Mouse (Mus musculus) heart, adult 2 months (tissue): ENCODE data around the gene Rusc1. TPM values are rescaled to one million over a fixed set of nuclear protein-coding genes. Genes with fewer than 3 reads are reported as not detected.

ENCODE experiments used
- DNase-seq, 2 experiments: peaks; one replicate each; pipeline ENCODE4 v3.0.0; 2021
- H3K27ac ChIP-seq: fragments of 200-600 bp; 2 replicates; pipeline ENCODE4 v1.8.1; 2022
- H3K27me3 ChIP-seq: fragments of 200-500 bp; 2 replicates; pipeline ENCODE4 v1.6.1; 2012; ENCODE audit warnings: mild to moderate bottlenecking, low read length, inconsistent platforms, mixed read lengths; ENCODE audit not compliant: control insufficient read depth, insufficient read depth
- H3K36me3 ChIP-seq: fragments of 200-500 bp; 2 replicates; pipeline ENCODE4 v1.6.1; 2012; ENCODE audit warnings: low read length, inconsistent platforms; ENCODE audit not compliant: control insufficient read depth, insufficient read depth
- H3K4me1 ChIP-seq: fragments of 200-500 bp; 2 replicates; pipeline ENCODE4 v1.6.1; 2011; ENCODE audit warnings: low read length; ENCODE audit not compliant: control insufficient read depth, insufficient read depth
- H3K4me3 ChIP-seq: fragments of 200-600 bp; 2 replicates; pipeline ENCODE4 v1.8.1; 2022
- H3K79me2 ChIP-seq: fragments of 200-500 bp; replicated peaks from 2 replicates; pipeline ENCODE4 v1.6.1; 2012; ENCODE audit warnings: mild to moderate bottlenecking, inconsistent platforms, low read length, moderate library complexity, mixed read lengths; ENCODE audit not compliant: control insufficient read depth, insufficient read depth
- H3K9ac ChIP-seq: fragments of 200-500 bp; 2 replicates; pipeline ENCODE4 v1.6.1; 2012; ENCODE audit warnings: low read depth, mild to moderate bottlenecking, control low read depth, inconsistent platforms, low read length, mixed read lengths
- CTCF ChIP-seq: fragments of 200-600 bp; IDR thresholded peaks from 2 replicates; pipeline ENCODE4 v1.8.1; 2022; ENCODE audit warnings: antibody characterized with exemption, mild to moderate bottlenecking, moderate library complexity
- EP300 ChIP-seq: fragments of 200-500 bp; IDR thresholded peaks from 2 replicates; pipeline ENCODE4 v1.6.1; 2011; ENCODE audit warnings: low read depth, low read length, control low read depth; ENCODE audit not compliant: insufficient read depth
- POLR2A ChIP-seq: fragments of 200-500 bp; IDR thresholded peaks from 2 replicates; pipeline ENCODE4 v1.6.1; 2011; ENCODE audit warnings: mild to moderate bottlenecking, low read depth, low read length, control low read depth; ENCODE audit not compliant: insufficient read depth
- WGBS: fragments of 180-500 bp; shearing (Covaris S2); methylation state at CpG from one replicate; pipeline ENCODE4 v1.1.7; 2018; 5-methylcytosine and 5-hydroxymethylcytosine counted together
- intact Hi-C: fragments of 180-260 bp; cut with DNase I; formaldehyde crosslinking; loops from one replicate; pipeline ENCODE4 v1.15.1; 2025
- polyA plus RNA-seq: library from polyadenylated mRNA; depleted of rRNA; stranded (reverse); fragments of >200 nt; gene quantifications from 2 replicates; pipeline ENCODE4 v1.2.3, GENCODE M21; 2012
- total RNA-seq, 2 experiments: library from RNA; stranded (reverse); gene quantifications; 2 replicates each; pipeline ENCODE4 v1.2.3; 2021

Gene Rusc1
- total and polyA plus RNA-seq, 3 experiments = 26.4 to 38.8 (median 30.9) TPM

DNA sequence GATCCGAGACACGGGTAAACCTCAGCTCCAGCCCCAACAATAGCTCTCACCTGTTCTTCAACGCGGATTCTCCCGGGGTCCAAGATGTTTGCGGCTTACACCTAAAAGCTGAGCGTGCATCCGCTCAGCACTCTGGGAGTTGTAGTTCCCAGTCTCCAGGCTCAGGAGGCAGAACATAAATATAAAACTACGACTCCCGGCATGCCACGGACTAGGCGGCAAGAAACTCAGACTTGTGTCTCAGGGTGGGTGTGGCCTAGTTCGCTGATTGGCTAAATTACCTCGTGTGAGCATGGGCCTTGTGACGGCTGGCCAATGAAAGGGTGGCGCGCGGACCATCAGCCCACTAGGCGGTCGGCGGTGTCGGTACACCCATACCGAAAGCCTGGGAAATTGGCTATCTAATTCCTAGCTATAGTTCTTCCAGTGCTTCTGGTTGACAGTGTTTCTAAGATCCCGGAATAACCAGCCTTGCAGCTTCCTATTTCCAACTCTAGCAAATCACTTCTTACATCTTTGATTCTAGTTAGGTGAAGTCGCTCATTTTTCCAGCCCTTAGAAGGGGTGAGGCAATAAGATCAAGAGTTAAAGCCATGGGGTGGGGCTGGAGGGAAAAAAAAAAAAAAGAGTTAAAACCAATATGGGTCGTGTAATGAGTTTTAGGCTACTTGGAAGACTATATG lies 8.8 kb upstream of the Rusc1 start, which contains the start of gene Fdps:
TSS of gene Fdps (minus strand) at position 148 of the 683 bp plus-strand sequence.
- Histone ChIP-seq H3K9ac (peak within 1 kb of the TSS; percentile 64), H3K36me3 (no peaks in the 10 kb centered on the region), H3K27me3 (no peaks in the 10 kb centered on the region), H3K27ac (peak within 1 kb of the TSS; percentile 34; the same call in 1 of the 2 replicates), H3K4me1 (peaks cover 1% of the 10 kb centered on the region; the same call in 1 of the 2 replicates), H3K79me2 (no peaks in the 10 kb centered on the region), H3K4me3 (peak within 1 kb of the TSS; percentile 74)
- WGBS = under 1% methylated on average over 26 of the region's 26 CpGs
- TF ChIP-seq POLR2A = peak; percentile 43; the same call in 1 of the 2 replicates
- TF ChIP-seq EP300 = no peak
- TF ChIP-seq CTCF = peak; percentile 59
- DNase-seq = peak; percentile 86 to 97
- intact Hi-C loops = no loop called here

DNA sequence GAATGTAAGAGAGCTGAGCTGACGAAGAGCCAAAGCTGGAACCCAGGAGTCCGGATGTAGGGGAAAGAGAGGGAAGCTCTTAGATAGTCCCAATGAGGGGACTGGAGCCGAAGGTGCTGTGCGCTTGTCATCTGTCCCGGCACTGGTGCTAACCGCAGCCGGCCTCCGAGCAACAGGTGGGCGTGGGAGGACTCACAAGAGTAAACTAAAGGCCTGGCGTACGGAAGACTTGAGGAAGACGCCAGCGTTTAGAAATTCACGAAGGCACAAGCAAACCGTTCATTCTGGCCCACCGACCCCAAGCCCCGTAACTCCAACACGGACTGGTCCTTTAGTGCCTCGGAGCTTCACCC lies 8.3 kb upstream of the Rusc1 start:
- peak overlapping the region; percentile 74 for H3K4me3 ChIP-seq

DNA sequence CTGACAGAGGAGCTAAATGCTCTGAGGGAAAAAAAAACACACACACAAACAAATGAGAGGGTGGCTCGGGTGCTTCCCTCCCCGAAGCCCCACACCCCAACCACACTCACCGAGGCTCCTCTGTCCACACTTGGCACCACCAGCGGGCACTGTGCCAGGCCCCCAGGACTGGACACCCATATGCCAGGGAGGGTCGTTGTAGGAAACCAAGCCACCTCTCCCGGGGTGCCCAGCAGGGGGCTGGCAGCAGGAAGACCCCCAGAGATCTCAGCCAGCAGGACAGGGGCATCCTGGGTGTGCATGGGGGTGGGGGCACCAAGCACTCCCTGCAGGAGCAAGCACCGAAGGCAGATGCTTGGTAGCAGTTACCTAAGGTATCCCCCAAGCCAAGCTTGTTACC lies 7.7 kb upstream of the Rusc1 start, which contains the start of gene Gm43738:
TSS of gene Gm43738 (minus strand) at position 289 of the 400 bp plus-strand sequence.
- peak within 1 kb of the TSS; percentile 64 for H3K9ac ChIP-seq
- H3K4me3 ChIP-seq = peak within 1 kb of the TSS; percentile 74
- 43% methylated on average over 7 of the region's 7 CpGs for whole genome bisulfite sequencing
- TF ChIP-seq EP300 (no peak), POLR2A (no peak), CTCF (no peak)
- H3K27ac ChIP-seq = peak within 1 kb of the TSS; percentile 34; the same call in 1 of the 2 replicates
- H3K27me3 ChIP-seq = no peaks in the 10 kb centered on the region
- peaks cover 1% of the 10 kb centered on the region; the same call in 1 of the 2 replicates for H3K4me1 ChIP-seq
- no peaks in the 10 kb centered on the region for H3K79me2 ChIP-seq
- no peak for DNase-seq
- no peaks in the 10 kb centered on the region for H3K36me3 ChIP-seq
- intact Hi-C loops = no loop called here

More for the DNA sequence above, 8.3 kb upstream of the Rusc1 start:
- Histone ChIP-seq H3K27me3 (no peaks in the 10 kb centered on the region), H3K27ac (peak overlapping the region; percentile 34; the same call in 1 of the 2 replicates), H3K79me2 (no peaks in the 10 kb centered on the region), H3K4me1 (peaks cover 1% of the 10 kb centered on the region; the same call in 1 of the 2 replicates), H3K9ac (peak overlapping the region; percentile 64), H3K36me3 (no peaks in the 10 kb centered on the region)
- TF ChIP-seq CTCF (no peak), POLR2A (no peak), EP300 (no peak)
- intact Hi-C loops = no loop called here
- WGBS = under 1% methylated on average over 19 of the region's 19 CpGs
- DNase-seq = no peak

DNA sequence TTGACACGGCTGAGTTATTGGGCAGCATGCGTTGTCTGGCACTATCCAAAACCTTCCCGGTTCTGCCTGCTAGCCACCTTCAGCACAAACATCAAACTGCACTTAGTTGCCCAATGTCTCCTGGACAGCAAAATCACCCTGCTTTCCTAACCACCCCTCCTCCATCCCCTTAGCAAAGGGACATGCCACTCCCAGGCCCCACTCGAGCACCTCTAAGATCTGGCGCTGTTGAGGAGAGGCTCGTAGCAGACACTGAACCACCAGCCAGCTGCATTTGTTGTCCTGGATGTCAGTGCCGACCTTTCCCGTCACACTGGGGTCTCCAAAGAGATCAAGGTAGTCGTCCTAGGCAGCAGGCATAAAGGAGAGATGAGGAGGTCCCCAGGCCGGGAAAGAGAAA lies 910 bp upstream of the Rusc1 start:
- Histone ChIP-seq H3K27me3 (no peaks in the 10 kb centered on the region), H3K79me2 (no peaks in the 10 kb centered on the region), H3K27ac (no peak overlapping the region), H3K4me3 (no peak overlapping the region), H3K4me1 (no peaks in the 10 kb centered on the region; the same call in 1 of the 2 replicates), H3K36me3 (no peaks in the 10 kb centered on the region), H3K9ac (no peak overlapping the region)
- TF ChIP-seq EP300 (no peak), CTCF (no peak), POLR2A (no peak)
- WGBS = 91% methylated on average over 10 of the region's 10 CpGs
- no peak for DNase-seq
- intact Hi-C loops = no loop called here

DNA sequence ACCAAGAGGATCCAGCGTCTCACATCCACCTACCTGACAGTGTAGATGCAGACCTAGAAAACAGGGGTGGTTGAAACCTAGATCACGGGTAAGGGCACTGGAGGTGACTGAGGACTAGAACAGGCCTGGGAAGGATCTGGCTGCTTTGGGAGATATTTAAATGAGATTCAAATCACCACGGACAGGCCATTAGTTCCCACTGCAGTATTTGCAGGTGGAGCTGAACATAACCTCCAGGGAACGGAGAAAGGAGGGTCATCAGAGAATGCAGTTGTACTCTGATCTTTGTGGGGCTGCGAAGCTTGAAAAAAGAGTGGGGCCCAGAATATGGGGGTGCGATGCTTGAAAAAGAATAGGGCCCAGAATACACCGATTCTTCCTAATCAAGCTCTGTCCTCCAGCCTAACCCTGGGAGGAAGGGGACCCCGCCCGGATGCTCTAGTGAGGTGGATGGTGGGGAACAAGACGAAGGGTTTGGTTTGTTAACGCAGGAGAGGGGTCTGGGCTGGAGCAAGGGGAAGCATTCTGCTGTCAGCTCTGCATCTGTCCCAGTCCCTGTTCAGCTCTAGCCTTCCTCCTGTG lies 511 bp downstream of the Rusc1 start:
- Histone ChIP-seq H3K27me3 (no peaks in the 10 kb centered on the region), H3K79me2 (no peaks in the 10 kb centered on the region), H3K4me1 (peaks cover 3% of the 10 kb centered on the region), H3K9ac (peak overlapping the region; percentile 34; the same call in 1 of the 2 replicates), H3K27ac (no peak overlapping the region), H3K36me3 (no peaks in the 10 kb centered on the region), H3K4me3 (peak overlapping the region; percentile 9; the same call in 1 of the 2 replicates)
- DNase-seq = peak in 1 of 2 experiments; percentile 28
- intact Hi-C loops = no loop called here
- 36% methylated on average over 11 of the region's 11 CpGs for WGBS
- no peak for TF ChIP-seq POLR2A
- TF ChIP-seq CTCF = no peak
- TF ChIP-seq EP300 = no peak
